Mouse (Mus musculus) neural tube, embryonic 11.5 days (tissue): ENCODE measurements at regions not wholly inside any gene's neighbourhood (a gene's known extent, or its start where the extent isn't known, plus 50 kb on each side); places are given as distances from the start of the nearest gene placed in this dataset.

Experiments
- ATAC-seq: fragments of 200-750 bp; cut with Nextera tagmentation; 2 replicates; pipeline ENCODE4 v1.8.0; 2017; ENCODE audit warnings: moderate number of reproducible peaks, mild to moderate bottlenecking, moderate TSS enrichment, moderate library complexity; ENCODE audit not compliant: insufficient read depth, low FRiP score, low TSS enrichment
- DNase-seq: peaks from one replicate; pipeline ENCODE4 v3.0.0-alpha.2; 2015; ENCODE audit warnings: low spot score
- H3K27ac ChIP-seq: fragments of 300-500 bp; sonication (generic); 2 replicates; pipeline ENCODE4 v1.5.1; 2014; ENCODE audit warnings: low read depth, mild to moderate bottlenecking, low read length
- H3K27me3 ChIP-seq: fragments of 300-500 bp; sonication (generic); 2 replicates; pipeline ENCODE4 v1.6.1; 2014; ENCODE audit warnings: mild to moderate bottlenecking, low read length, mixed read lengths; ENCODE audit not compliant: control insufficient read depth, insufficient read depth
- H3K36me3 ChIP-seq: fragments of 300-500 bp; sonication (generic); 2 replicates; pipeline ENCODE4 v1.6.1; 2014; ENCODE audit warnings: mild to moderate bottlenecking, low read length, moderate library complexity, mixed read lengths; ENCODE audit not compliant: control insufficient read depth, insufficient read depth
- H3K4me1 ChIP-seq: fragments of 300-500 bp; sonication (generic); 2 replicates; pipeline ENCODE4 v1.6.1; 2014; ENCODE audit warnings: low read length, mixed read lengths; ENCODE audit not compliant: control insufficient read depth, insufficient read depth
- H3K4me2 ChIP-seq: fragments of 300-500 bp; sonication (generic); 2 replicates; pipeline ENCODE4 v1.6.1; 2014; ENCODE audit warnings: low read depth, mild to moderate bottlenecking, moderate library complexity
- H3K4me3 ChIP-seq: fragments of 300-500 bp; sonication (generic); 2 replicates; pipeline ENCODE4 v1.5.1; 2014; ENCODE audit warnings: low read depth, low read length
- H3K9ac ChIP-seq: fragments of 300-500 bp; sonication (generic); 2 replicates; pipeline ENCODE4 v1.6.1; 2014; ENCODE audit warnings: mild to moderate bottlenecking, low read length
- H3K9me3 ChIP-seq: fragments of 300-500 bp; sonication (generic); 2 replicates; pipeline ENCODE4 v1.6.1; 2016; ENCODE audit warnings: low read length; ENCODE audit not compliant: control insufficient read depth
- WGBS: fragments of 180-500 bp; shearing (Covaris S2); extraction: QIAGEN DNeasy Blood & Tissue Kit; methylation state at CpG from one replicate; pipeline ENCODE4 v1.1.7; 2014; 5-methylcytosine and 5-hydroxymethylcytosine counted together

DNA sequence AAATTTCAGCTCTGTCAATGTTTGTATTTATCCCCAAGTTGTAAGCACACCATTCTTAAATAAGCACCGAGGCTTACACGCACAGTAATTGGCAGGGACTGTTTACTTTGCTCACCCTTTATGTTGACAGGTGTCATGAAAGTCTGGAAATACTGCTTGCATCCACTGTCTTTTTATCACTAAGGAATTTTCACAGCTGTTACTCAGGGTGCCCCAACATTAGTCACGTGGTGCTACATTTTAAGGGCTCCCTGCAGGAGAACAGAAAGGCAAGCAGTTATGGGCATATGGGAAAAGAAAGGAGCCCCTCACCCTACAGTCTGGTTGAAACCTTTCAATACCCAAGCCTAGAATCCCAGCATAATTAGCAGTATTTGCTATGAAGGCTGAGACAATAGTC lies 304.7 kb downstream of the Tle4 start:
- Histone ChIP-seq H3K27me3 (no peaks in the 10 kb centered on the region), H3K4me1 (no peaks in the 10 kb centered on the region), H3K9me3 (no peaks in the 10 kb centered on the region), H3K4me2 (no peak overlapping the region), H3K27ac (no peak overlapping the region), H3K9ac (no peak overlapping the region), H3K4me3 (no peak overlapping the region), H3K36me3 (no peaks in the 10 kb centered on the region)
- WGBS, result 57% methylated on average over 3 of the region's 3 CpGs
- no peak for DNase-seq
- ATAC-seq, result no peak

- no peak overlapping the region for H3K27ac ChIP-seq
Observed at GRCm38 (mm10) chr19:14301176-14301943, 296.5 kb downstream of the Tle4 start.

DNA sequence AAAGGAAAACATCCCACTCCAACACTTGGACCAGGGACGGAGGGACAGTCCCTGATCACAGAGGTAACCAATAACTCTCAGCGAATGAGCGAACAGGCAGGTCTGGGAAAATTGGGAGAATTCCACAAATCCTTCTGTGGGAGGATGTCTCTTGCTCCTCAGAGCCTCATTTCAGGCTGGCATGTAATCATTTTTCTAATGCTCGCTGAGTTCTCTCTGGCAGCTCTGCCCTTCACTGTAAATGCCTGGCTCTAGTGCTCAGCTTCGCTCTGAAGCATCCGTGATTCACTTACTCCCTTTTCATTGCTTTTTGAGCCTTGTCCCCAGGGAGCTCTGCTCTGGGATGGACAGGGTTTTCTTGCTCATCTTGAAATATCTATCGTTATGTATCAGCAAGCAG lies 283.6 kb downstream of the Tle4 start:
- 78% methylated on average over 7 of the region's 7 CpGs for WGBS
- DNase-seq (no peak), ATAC-seq (no peak)
- no peaks in the 10 kb centered on the region for H3K4me1 ChIP-seq
- no peak overlapping the region for H3K4me3 ChIP-seq
- no peak overlapping the region for H3K27ac ChIP-seq
- H3K27me3 ChIP-seq, result no peaks in the 10 kb centered on the region
- H3K9ac ChIP-seq, result no peak overlapping the region
- no peak overlapping the region for H3K4me2 ChIP-seq
- no peaks in the 10 kb centered on the region for H3K36me3 ChIP-seq
- no peaks in the 10 kb centered on the region for H3K9me3 ChIP-seq

More at GRCm38 (mm10) chr19:14301176-14301943, 296.5 kb downstream of the Tle4 start:
- Histone ChIP-seq H3K4me2 (no peak overlapping the region), H3K4me1 (no peaks in the 10 kb centered on the region), H3K4me3 (no peak overlapping the region), H3K9me3 (no peaks in the 10 kb centered on the region), H3K27me3 (no peaks in the 10 kb centered on the region), H3K36me3 (no peaks in the 10 kb centered on the region), H3K9ac (no peak overlapping the region)
- WGBS, result 84% methylated on average over 6 of the region's 6 CpGs
- no peak for ATAC-seq
- DNase-seq, result no peak

GRCm38 (mm10) chr19:14319677-14320191 lies 278.1 kb downstream of the Tle4 start:
- 65% methylated on average over 3 of the region's 3 CpGs for WGBS
- Histone ChIP-seq H3K27me3 (no peaks in the 10 kb centered on the region), H3K4me1 (no peaks in the 10 kb centered on the region), H3K4me2 (no peak overlapping the region), H3K4me3 (no peak overlapping the region), H3K36me3 (no peaks in the 10 kb centered on the region), H3K9ac (no peak overlapping the region), H3K27ac (no peak overlapping the region), H3K9me3 (no peaks in the 10 kb centered on the region)
- ATAC-seq, result no peak
- DNase-seq, result no peak

DNA sequence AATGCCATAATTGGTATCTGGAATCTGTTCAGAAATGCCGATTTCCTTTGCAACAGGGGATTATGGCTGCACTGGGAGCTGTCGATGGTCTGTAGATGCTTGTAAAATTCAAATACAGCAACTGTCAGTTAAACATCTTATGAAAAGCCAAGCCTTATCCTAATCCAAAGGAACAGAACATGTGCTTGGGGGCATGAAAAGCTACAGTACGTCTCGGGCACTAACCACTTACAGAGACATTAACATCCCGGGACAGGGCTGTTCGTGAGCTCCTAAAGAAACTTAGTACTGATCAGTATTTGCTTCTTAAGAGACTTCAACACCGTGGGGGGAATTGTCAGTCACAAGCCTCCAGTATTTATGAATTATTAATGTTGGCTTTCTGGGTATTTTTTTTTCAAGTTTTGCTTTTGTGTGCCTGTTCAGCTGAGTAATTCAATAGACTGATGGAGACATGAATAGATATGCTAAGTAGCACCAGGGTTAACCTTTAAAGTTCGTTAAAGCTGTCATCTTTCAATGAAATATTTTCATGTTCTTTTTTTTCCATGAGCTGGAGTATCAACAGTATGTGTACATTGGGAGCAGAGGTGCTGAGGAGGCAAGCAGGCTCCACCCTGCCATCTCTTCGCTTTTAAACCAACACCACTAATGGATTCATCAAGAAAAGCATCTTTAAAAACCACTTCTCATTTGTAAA lies 272.3 kb downstream of the Tle4 start:
- H3K4me2 ChIP-seq, result no peak overlapping the region
- no peaks in the 10 kb centered on the region for H3K9me3 ChIP-seq
- H3K36me3 ChIP-seq, result no peaks in the 10 kb centered on the region
- H3K27ac ChIP-seq, result no peak overlapping the region
- ATAC-seq (no peak), DNase-seq (no peak)
- H3K4me3 ChIP-seq, result no peak overlapping the region
- no peak overlapping the region for H3K9ac ChIP-seq
- 74% methylated on average over 9 of the region's 9 CpGs for WGBS
- H3K27me3 ChIP-seq, result no peaks in the 10 kb centered on the region
- no peaks in the 10 kb centered on the region for H3K4me1 ChIP-seq

- no peak for DNase-seq
- no peaks in the 10 kb centered on the region for H3K9me3 ChIP-seq
- ATAC-seq, result no peak
- no peak overlapping the region for H3K9ac ChIP-seq
- H3K27me3 ChIP-seq, result no peaks in the 10 kb centered on the region
- no peak overlapping the region for H3K4me2 ChIP-seq
- H3K27ac ChIP-seq, result no peak overlapping the region
- H3K4me1 ChIP-seq, result no peaks in the 10 kb centered on the region
- 53% methylated on average over 6 of the region's 6 CpGs for WGBS
- H3K36me3 ChIP-seq, result no peaks in the 10 kb centered on the region
- no peak overlapping the region for H3K4me3 ChIP-seq
Observed at GRCm38 (mm10) chr19:14333041-14334012, 264.5 kb downstream of the Tle4 start.

DNA sequence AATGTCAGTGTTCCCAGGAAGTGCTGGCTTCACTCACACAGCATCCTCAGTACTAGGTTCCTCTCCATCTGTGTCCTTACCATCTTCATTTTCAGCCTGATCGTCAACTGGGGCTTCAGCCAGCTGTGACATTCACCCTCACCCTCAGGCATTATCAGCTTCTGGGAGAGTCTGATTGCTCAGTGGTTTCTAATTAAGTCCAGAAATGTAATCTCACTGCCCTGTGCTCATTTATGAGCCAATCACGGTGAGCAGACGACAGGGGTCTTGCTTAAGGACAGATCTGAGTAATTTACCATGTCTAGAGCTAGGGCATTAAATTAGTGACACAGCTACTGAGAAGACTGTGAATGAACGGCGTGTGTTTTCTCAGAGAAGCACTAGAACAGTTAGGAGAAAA lies 260.8 kb downstream of the Tle4 start:
- no peak overlapping the region for H3K4me2 ChIP-seq
- DNase-seq (no peak), ATAC-seq (peak; percentile 27; the same call in 1 of the 2 replicates)
- no peaks in the 10 kb centered on the region for H3K27me3 ChIP-seq
- no peak overlapping the region for H3K4me3 ChIP-seq
- no peaks in the 10 kb centered on the region for H3K36me3 ChIP-seq
- H3K9ac ChIP-seq, result no peak overlapping the region
- no peak overlapping the region for H3K27ac ChIP-seq
- H3K9me3 ChIP-seq, result no peaks in the 10 kb centered on the region
- H3K4me1 ChIP-seq, result no peaks in the 10 kb centered on the region
- 43% methylated on average over 5 of the region's 5 CpGs for WGBS

- no peak overlapping the region for H3K9ac ChIP-seq
- DNase-seq (no peak), ATAC-seq (no peak)
- H3K27me3 ChIP-seq, result no peaks in the 10 kb centered on the region
- H3K4me2 ChIP-seq, result no peak overlapping the region
- WGBS, result 94% methylated on average over 2 of the region's 2 CpGs
- no peak overlapping the region for H3K27ac ChIP-seq
- no peaks in the 10 kb centered on the region for H3K9me3 ChIP-seq
- H3K4me3 ChIP-seq, result no peak overlapping the region
- no peaks in the 10 kb centered on the region for H3K4me1 ChIP-seq
- no peaks in the 10 kb centered on the region for H3K36me3 ChIP-seq
Observed at GRCm38 (mm10) chr19:14340759-14341158, 257.1 kb downstream of the Tle4 start.
